ENCODE assay signal across 10 mouse cellular contexts in genomic region chr2:31169001-31169400, GRCm38 (mm10). TPM values are rescaled to one million over a fixed set of nuclear protein-coding genes. Genes with fewer than 3 reads are reported as not detected.
DNase-seq lines count a peak whose midpoint lies in the region; ATAC-seq and TF ChIP-seq lines count a peak whose summit lies in the region.
"Had no signal": no experiment of that assay in that cellular context is flagged by ENCODE, and none has a peak within 500 bp of the region (broad histone marks: within the 10 kb centered on the region; RNA-seq: fewer than 3 reads in every experiment).

No protein-coding gene starts in this region.

- H3K9me3 ChIP-seq in lung, embryonic 16.5 days (ENCODE audit: control insufficient read depth, low read length): no peaks in the 10 kb centered on the region
- H3K9me3 ChIP-seq: embryonic facial prominence, embryonic 13.5 days; limb, embryonic 15.5 days had no signal

- intact Hi-C loops in gastrocnemius, adult 2 months (cut with DNase I): no loop called here
- intact Hi-C loops in heart, postnatal 36 days (cut with DNase I): loop anchor here (2.0 kb wide), 1 partner anchor 16 kb away; the partner anchor contains the start of gene Gpr107

- H3K36me3 ChIP-seq in lung, embryonic 16.5 days (ENCODE audit: control insufficient read depth, insufficient read depth, low read length): peaks cover 35% of the 10 kb centered on the region

- TF ChIP-seq CTCF in gastrocnemius, adult 2 months (IDR thresholded peaks at IDR 0.05): no peak

- no peak overlapping the region for H3K4me3 ChIP-seq in gastrocnemius, adult 2 months
- H3K4me3 ChIP-seq in lung, embryonic 16.5 days (ENCODE audit: low read length): no peak overlapping the region
- H3K4me3 ChIP-seq: embryonic facial prominence, embryonic 13.5 days; limb, embryonic 15.5 days had no signal

- H3K27ac ChIP-seq in gastrocnemius, adult 2 months: peak overlapping the region; percentile 38
- no peak overlapping the region for H3K27ac ChIP-seq in lung, embryonic 16.5 days (ENCODE audit: low read length)
- H3K27ac ChIP-seq: embryonic facial prominence, embryonic 13.5 days; limb, embryonic 15.5 days had no signal

- peak; percentile 37 for DNase-seq in gastrocnemius, adult 2 months
- no peak for DNase-seq in gastrocnemius, adult 8-10 months (ENCODE audit: low spot score in 2 of 2)
- peak; percentile 98 for DNase-seq in heart, adult 11 months
- DNase-seq in heart, postnatal 36 days: peak; percentile 48
- DNase-seq in cerebellum, postnatal 25 days: no peak
- DNase-seq in embryo, embryonic 10.5 days (ENCODE audit: low spot score): no peak

- 64% methylated on average over 10 of the region's 10 CpGs for WGBS in lung, embryonic 16.5 days

- H3K27me3 ChIP-seq in lung, embryonic 16.5 days (ENCODE audit: control insufficient read depth, insufficient read depth, low read depth, low read length): no peaks in the 10 kb centered on the region
- H3K27me3 ChIP-seq: embryonic facial prominence, embryonic 13.5 days; limb, embryonic 15.5 days had no signal

- H3K9ac ChIP-seq in lung, embryonic 16.5 days (ENCODE audit: low read length): no peak overlapping the region
- H3K9ac ChIP-seq: embryonic facial prominence, embryonic 13.5 days; limb, embryonic 15.5 days had no signal

- ATAC-seq in lung, embryonic 16.5 days (ENCODE audit: low read depth): peak; percentile 54; the same call in 1 of the 2 replicates
- no peak for ATAC-seq in megakaryocyte, adult 5-6 weeks (ENCODE audit: poor library complexity, severe bottlenecking)

- H3K4me2 ChIP-seq in lung, embryonic 16.5 days (ENCODE audit: low read depth, low read length): no peak overlapping the region
- H3K4me2 ChIP-seq: embryonic facial prominence, embryonic 13.5 days; limb, embryonic 15.5 days had no signal

- H3K4me1 ChIP-seq in lung, embryonic 16.5 days (replicated peaks; ENCODE audit: control insufficient read depth, insufficient read depth, low read length): peaks cover 26% of the 10 kb centered on the region

RNA-seq across cellular contexts. Expression of gene Gpr107, which starts 16.9 kb away (rescaled TPM):
- total RNA-seq in gastrocnemius, adult 2 months (2021): 10 to 100 TPM; 24.5 to 29.0 TPM
- 10 to 100 TPM; 23.1 to 26.2 (median 24.2) TPM for total RNA-seq in gastrocnemius, adult 8-10 months (2022)
- 10 to 100 TPM; 30.3 to 38.7 TPM for total RNA-seq in heart, postnatal 36 days (2021)
- 32.2 and 34.3 TPM in 2 replicates for polyA plus RNA-seq in lung, embryonic 16.5 days (2015; fragmentation: Nextera tagmentation; extraction: Ambion mirVana)
- 22.1 and 22.2 TPM in 2 replicates for total RNA-seq in megakaryocyte, adult 5-6 weeks (2015)
- 29.2 and 32.1 TPM in 2 replicates for total RNA-seq in megakaryocyte, adult 5-6 weeks (2017)

RNA-seq across cellular contexts. Expression of gene Fnbp1, which starts 27.2 kb away (rescaled TPM):
- 10 to 100 TPM in 1 of 2 experiments, 1 to 10 TPM in 1; 7.9 to 13.2 TPM for total RNA-seq in gastrocnemius, adult 2 months (2021)
- total RNA-seq in gastrocnemius, adult 8-10 months (2022): 1 to 10 TPM; 4.1 to 10.0 (median 7.6) TPM
- 10 to 100 TPM; 51.7 to 57.9 TPM for total RNA-seq in heart, postnatal 36 days (2021)
- polyA plus RNA-seq in lung, embryonic 16.5 days (2015; fragmentation: Nextera tagmentation; extraction: Ambion mirVana): 15.6 and 18.1 TPM in 2 replicates
- 62.0 and 64.1 TPM in 2 replicates for total RNA-seq in megakaryocyte, adult 5-6 weeks (2015)
- 39.0 and 48.7 TPM in 2 replicates for total RNA-seq in megakaryocyte, adult 5-6 weeks (2017)

Comparison
In these comparisons a context has a peak if more than half of its experiments do, and no peak if none do; other contexts are left out.
1. DNase-seq: peak in gastrocnemius, adult 2 months (single experiment), heart, adult 11 months (single experiment) and heart, postnatal 36 days (2 of 2); none in gastrocnemius, adult 8-10 months (0 of 2), cerebellum, postnatal 25 days (0 of 2) and embryo, embryonic 10.5 days (single experiment).